Mouse (Mus musculus) embryonic fibroblast, embryonic 13.5 days (primary cell): ENCODE measurements at regions not wholly inside any gene's neighbourhood (a gene's known extent, or its start where the extent isn't known, plus 50 kb on each side); places are given as distances from the start of the nearest gene placed in this dataset.

Source experiments
- CTCF ChIP-seq: IDR thresholded peaks from 2 replicates; pipeline ENCODE4 v1.5.1; 2011; ENCODE audit warnings: mild to moderate bottlenecking, control low read depth, low read length, moderate library complexity, borderline replicate concordance; ENCODE audit not compliant: insufficient read depth
- POLR2A ChIP-seq: IDR thresholded peaks from 2 replicates; pipeline ENCODE4 v1.6.1; 2011; ENCODE audit warnings: low read depth, mild to moderate bottlenecking, control low read depth, low read length, moderate library complexity

- no peak for TF ChIP-seq CTCF
- no peak for TF ChIP-seq POLR2A
Measured at GRCm38 (mm10) chr6:101531914-101532313, 154.2 kb upstream of the Pdzrn3 start.
